Mouse (Mus musculus): ENCODE results near the gene Cfap97. TPM values are rescaled to one million over a fixed set of nuclear protein-coding genes. Genes with fewer than 3 reads are reported as not detected.

The Cfap97 gene
- polyA plus RNA-seq, 1 experiment, result 6.7 TPM

- 42% methylated on average over 10 of the region's 10 CpGs for WGBS
- no peak for DNase-seq
- TF ChIP-seq CTCF (IDR thresholded peaks at IDR 0.05; ENCODE audit: insufficient read depth, low read length) (no peak), POLR2A (IDR thresholded peaks at IDR 0.05; ENCODE audit: borderline replicate concordance, extremely low read depth, low read depth, low read length) (no peak)
- peaks cover 3% of the 10 kb centered on the region; the same call in 1 of the 2 replicates for H3K4me1 ChIP-seq (ENCODE audit: control insufficient read depth, insufficient read depth, low read length)
- no peak overlapping the region for H3K4me3 ChIP-seq (replicated peaks; ENCODE audit: extremely low read depth, low read depth, low read length)
Measured at GRCm38 (mm10) chr8:46137843-46138596, 13.6 kb upstream of the Cfap97 start.

DNA sequence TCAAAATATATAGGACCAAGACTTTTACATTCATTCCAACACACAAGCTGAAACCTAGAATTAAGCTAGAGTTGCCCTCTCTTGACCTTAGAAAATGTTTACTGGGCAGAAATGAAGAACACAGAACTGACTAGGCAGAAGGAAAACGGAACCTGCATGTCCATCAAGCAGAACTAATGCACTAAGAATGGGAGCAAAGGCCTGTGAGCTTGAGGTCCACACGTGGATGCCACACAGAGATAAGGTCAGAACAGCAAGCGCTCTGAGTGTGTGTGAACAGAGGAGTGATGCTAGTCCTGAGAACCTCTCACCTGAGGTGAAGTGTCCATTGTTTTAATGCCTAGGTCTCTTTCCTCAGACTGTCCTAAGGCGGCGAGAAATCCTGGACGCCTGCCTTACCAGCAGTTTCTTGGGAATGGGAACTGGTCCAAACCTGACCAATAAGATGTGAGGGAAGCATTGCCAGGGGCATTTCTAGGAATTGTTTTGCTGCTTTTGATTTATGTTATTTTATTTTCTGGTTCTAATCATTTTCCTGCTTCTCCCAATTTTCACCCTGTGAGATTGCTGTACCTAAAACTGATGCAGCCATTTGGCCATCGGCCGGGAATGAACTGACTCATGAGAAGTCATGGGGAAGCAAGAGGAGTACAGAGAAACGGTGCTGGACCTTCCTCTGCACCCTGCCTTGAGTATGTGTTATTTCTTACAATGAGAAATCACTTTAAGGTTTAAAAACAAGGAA, 11.0 kb upstream of the Cfap97 start:
- TF ChIP-seq POLR2A (IDR thresholded peaks at IDR 0.05; ENCODE audit: borderline replicate concordance, extremely low read depth, low read depth, low read length), result no peak
- no peak for TF ChIP-seq CTCF (IDR thresholded peaks at IDR 0.05; ENCODE audit: insufficient read depth, low read length)
- peaks cover 10% of the 10 kb centered on the region for H3K4me1 ChIP-seq (ENCODE audit: control insufficient read depth, insufficient read depth, low read length)
- WGBS, result 54% methylated on average over 9 of the region's 9 CpGs
- H3K4me3 ChIP-seq (replicated peaks; ENCODE audit: extremely low read depth, low read depth, low read length), result no peak overlapping the region
- no peak for DNase-seq

- no peak for TF ChIP-seq POLR2A (IDR thresholded peaks at IDR 0.05; ENCODE audit: borderline replicate concordance, extremely low read depth, low read depth, low read length)
- no peak for TF ChIP-seq CTCF (IDR thresholded peaks at IDR 0.05; ENCODE audit: insufficient read depth, low read length)
- H3K4me1 ChIP-seq (ENCODE audit: control insufficient read depth, insufficient read depth, low read length), result peaks cover 10% of the 10 kb centered on the region
- no peak for DNase-seq
- 83% methylated on average over 3 of the region's 3 CpGs for WGBS
- H3K4me3 ChIP-seq (replicated peaks; ENCODE audit: extremely low read depth, low read depth, low read length), result no peak overlapping the region
Measured at GRCm38 (mm10) chr8:46141688-46142087, 9.9 kb upstream of the Cfap97 start.

- Histone ChIP-seq H3K4me3 (replicated peaks; ENCODE audit: extremely low read depth, low read depth, low read length) (no peak overlapping the region), H3K4me1 (ENCODE audit: control insufficient read depth, insufficient read depth, low read length) (peaks cover 10% of the 10 kb centered on the region)
- no peak for TF ChIP-seq CTCF (IDR thresholded peaks at IDR 0.05; ENCODE audit: insufficient read depth, low read length)
- no peak for TF ChIP-seq POLR2A (IDR thresholded peaks at IDR 0.05; ENCODE audit: borderline replicate concordance, extremely low read depth, low read depth, low read length)
- no peak for DNase-seq
- 79% methylated on average over 4 of the region's 4 CpGs for WGBS
Measured at GRCm38 (mm10) chr8:46142498-46143081, 9.0 kb upstream of the Cfap97 start.

GRCm38 (mm10) chr8:46143470-46143869, 8.1 kb upstream of the Cfap97 start:
- TF ChIP-seq POLR2A (IDR thresholded peaks at IDR 0.05; ENCODE audit: borderline replicate concordance, extremely low read depth, low read depth, low read length) (no peak), CTCF (IDR thresholded peaks at IDR 0.05; ENCODE audit: insufficient read depth, low read length) (no peak)
- DNase-seq, result no peak
- Histone ChIP-seq H3K4me1 (ENCODE audit: control insufficient read depth, insufficient read depth, low read length) (peaks cover 10% of the 10 kb centered on the region), H3K4me3 (replicated peaks; ENCODE audit: extremely low read depth, low read depth, low read length) (no peak overlapping the region)
- 32% methylated on average over 5 of the region's 5 CpGs for WGBS

DNA sequence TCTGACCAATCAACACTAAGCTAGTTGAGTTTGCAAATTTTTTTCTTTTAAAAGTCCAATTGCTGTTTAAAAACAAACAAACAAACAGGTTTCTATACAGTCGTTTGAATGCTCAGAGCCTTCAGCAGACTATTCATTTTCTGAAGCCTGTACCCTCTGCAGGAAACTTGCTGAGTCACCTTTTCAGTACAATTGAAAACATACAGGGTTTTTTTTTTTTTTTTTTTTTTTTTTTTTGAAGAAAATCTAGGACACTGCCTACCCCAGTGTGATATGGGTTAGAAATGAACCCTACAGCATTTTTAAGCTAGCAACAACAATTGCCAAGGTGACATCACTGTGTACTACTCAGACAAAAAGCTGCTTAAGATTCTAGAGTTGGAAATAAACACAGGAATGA, 7.6 kb upstream of the Cfap97 start:
- TF ChIP-seq CTCF (IDR thresholded peaks at IDR 0.05; ENCODE audit: insufficient read depth, low read length) (no peak), POLR2A (IDR thresholded peaks at IDR 0.05; ENCODE audit: borderline replicate concordance, extremely low read depth, low read depth, low read length) (no peak)
- DNase-seq, result no peak
- H3K4me1 ChIP-seq (ENCODE audit: control insufficient read depth, insufficient read depth, low read length), result peaks cover 10% of the 10 kb centered on the region
- WGBS, result 4% methylated on average over 1 of the region's 1 CpGs
- H3K4me3 ChIP-seq (replicated peaks; ENCODE audit: extremely low read depth, low read depth, low read length), result no peak overlapping the region

DNA sequence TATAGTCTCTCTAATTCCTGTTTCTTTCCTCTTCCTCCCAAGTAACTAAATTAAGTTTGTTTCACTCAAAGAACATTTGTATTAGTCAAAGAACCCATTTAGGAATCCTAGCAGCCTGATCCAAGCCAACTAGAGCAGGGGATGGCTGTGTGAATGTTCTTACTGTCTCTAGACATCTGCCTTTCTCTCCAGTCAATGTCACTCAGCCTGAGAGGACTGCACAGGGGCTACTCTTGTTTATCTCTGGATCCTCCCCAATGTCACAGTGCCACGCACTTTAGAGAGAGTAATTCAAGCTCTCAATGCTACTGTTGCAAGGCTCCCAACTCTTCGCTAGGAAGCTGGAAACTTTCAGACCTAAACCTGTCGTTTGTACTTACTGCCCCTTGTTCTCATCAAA, 5.4 kb upstream of the Cfap97 start:
- 36% methylated on average over 3 of the region's 3 CpGs for WGBS
- Histone ChIP-seq H3K4me3 (replicated peaks; ENCODE audit: extremely low read depth, low read depth, low read length) (no peak overlapping the region), H3K4me1 (ENCODE audit: control insufficient read depth, insufficient read depth, low read length) (peaks cover 7% of the 10 kb centered on the region)
- no peak for DNase-seq
- TF ChIP-seq POLR2A (IDR thresholded peaks at IDR 0.05; ENCODE audit: borderline replicate concordance, extremely low read depth, low read depth, low read length) (no peak), CTCF (IDR thresholded peaks at IDR 0.05; ENCODE audit: insufficient read depth, low read length) (no peak)

- DNase-seq, result no peak
- H3K4me1 ChIP-seq (ENCODE audit: control insufficient read depth, insufficient read depth, low read length), result peaks cover 2% of the 10 kb centered on the region
- TF ChIP-seq POLR2A (IDR thresholded peaks at IDR 0.05; ENCODE audit: borderline replicate concordance, extremely low read depth, low read depth, low read length), result no peak
- no peak for TF ChIP-seq CTCF (IDR thresholded peaks at IDR 0.05; ENCODE audit: insufficient read depth, low read length)
- H3K4me3 ChIP-seq (replicated peaks; ENCODE audit: extremely low read depth, low read depth, low read length), result no peak overlapping the region
- 81% methylated on average over 6 of the region's 6 CpGs for WGBS
Measured at GRCm38 (mm10) chr8:46149306-46149705, 2.3 kb upstream of the Cfap97 start.

DNA sequence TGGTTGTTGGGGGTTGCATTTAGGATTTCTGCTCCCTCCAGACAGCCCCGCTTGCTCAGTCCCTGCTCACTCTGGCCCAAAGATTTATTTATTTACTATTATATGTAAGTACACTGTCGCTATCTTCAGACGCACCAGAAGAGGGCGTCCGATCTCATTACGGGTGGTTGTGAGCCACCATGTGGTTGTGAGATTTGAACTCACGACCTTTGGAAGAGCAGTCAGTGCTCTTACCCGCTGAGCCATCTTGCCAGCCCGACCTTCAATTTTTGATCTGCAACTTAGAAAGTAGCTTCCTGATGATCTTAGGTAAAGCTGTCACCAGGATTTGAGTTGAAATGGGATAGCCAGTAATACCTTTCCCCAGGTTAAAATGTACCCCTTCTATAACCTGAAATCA, 1.8 kb upstream of the Cfap97 start:
- TF ChIP-seq POLR2A (IDR thresholded peaks at IDR 0.05; ENCODE audit: borderline replicate concordance, extremely low read depth, low read depth, low read length) (no peak), CTCF (IDR thresholded peaks at IDR 0.05; ENCODE audit: insufficient read depth, low read length) (no peak)
- 73% methylated on average over 9 of the region's 9 CpGs for WGBS
- Histone ChIP-seq H3K4me3 (replicated peaks; ENCODE audit: extremely low read depth, low read depth, low read length) (peak overlapping the region; percentile 28), H3K4me1 (ENCODE audit: control insufficient read depth, insufficient read depth, low read length) (no peaks in the 10 kb centered on the region; the same call in 1 of the 2 replicates)
- no peak for DNase-seq

All from lung, adult 2 months (tissue).